In the genomic region with DNA sequence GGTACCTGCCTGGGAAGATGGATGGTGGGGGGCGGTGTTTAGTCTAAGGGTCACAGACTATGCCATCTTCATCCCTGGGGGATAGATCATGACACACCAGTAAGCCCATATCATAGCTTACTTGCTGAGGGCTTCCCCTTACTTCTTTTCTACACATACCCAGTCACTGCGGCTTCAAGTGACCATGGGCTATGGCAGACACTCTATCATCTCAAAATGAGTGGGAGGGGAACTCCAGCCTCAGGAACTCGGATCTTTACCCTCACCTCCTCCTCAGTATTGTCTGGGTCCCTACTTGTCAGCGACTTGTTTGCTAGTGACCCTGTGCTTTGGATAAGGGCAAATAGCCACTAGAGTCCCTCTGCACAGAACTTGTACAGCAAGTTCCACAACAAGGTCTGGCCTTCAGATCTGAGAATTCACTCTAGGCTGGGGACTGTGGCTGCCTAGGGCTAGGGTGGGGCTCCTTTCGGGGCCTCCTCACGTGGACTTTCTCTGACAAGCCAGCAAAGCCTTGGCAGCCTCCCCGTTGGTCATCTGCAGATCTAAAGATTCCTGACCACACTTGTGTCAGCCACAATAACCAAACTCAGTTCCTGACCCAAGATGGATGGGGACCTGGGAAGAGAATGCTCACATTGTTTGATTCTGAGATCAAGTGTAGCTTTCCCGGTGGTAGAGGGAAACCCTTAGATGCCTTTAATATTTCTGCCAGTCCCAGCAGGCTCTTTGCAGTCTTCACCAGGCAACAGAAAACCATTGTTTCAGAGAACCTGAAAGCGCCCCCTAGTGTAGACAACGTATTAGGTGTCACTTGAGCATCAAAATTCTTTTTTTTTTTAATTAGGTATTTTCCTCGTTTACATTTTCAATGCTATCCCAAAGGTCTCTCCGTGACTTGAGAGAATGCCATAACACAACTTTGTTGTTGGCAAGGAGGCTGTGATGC, we compare ENCODE assay signal across 9 mouse cellular contexts. TPM values are rescaled to one million over a fixed set of nuclear protein-coding genes. Genes with fewer than 3 reads are reported as not detected.
DNase-seq lines count a peak whose midpoint lies in the region; ATAC-seq and TF ChIP-seq lines count a peak whose summit lies in the region.
"Had no signal": no experiment of that assay in that cellular context is flagged by ENCODE, and none has a peak within 500 bp of the region (broad histone marks: within the 10 kb centered on the region; RNA-seq: fewer than 3 reads in every experiment).

No protein-coding gene starts in this region.

- intact Hi-C loops in heart, adult 2 months (cut with DNase I): no loop called here

- 56% methylated on average over 12 of the region's 12 CpGs for WGBS in heart, adult 2 months
- WGBS in heart, embryonic 10.5 days: 52% methylated on average over 12 of the region's 12 CpGs
- 42% methylated on average over 12 of the region's 12 CpGs for WGBS in intestine, embryonic 16.5 days
- 54% methylated on average over 12 of the region's 12 CpGs for WGBS in forebrain, embryonic 16.5 days

- no peaks in the 10 kb centered on the region for H3K9me3 ChIP-seq in heart, embryonic 10.5 days
- no peaks in the 10 kb centered on the region for H3K9me3 ChIP-seq in intestine, embryonic 16.5 days (ENCODE audit: control insufficient read depth, low read length)
- no peaks in the 10 kb centered on the region for H3K9me3 ChIP-seq in forebrain, embryonic 16.5 days (ENCODE audit: control insufficient read depth, low read length)
- H3K9me3 ChIP-seq: limb, embryonic 13.5 days had no signal

- no peak overlapping the region for H3K4me3 ChIP-seq in heart, adult 2 months
- H3K4me3 ChIP-seq in heart, embryonic 10.5 days: no peak overlapping the region
- no peak overlapping the region for H3K4me3 ChIP-seq in intestine, embryonic 16.5 days (ENCODE audit: low read length)
- H3K4me3 ChIP-seq in forebrain, embryonic 16.5 days (replicated peaks; ENCODE audit: low read length): no peak overlapping the region
- H3K4me3 ChIP-seq: limb, embryonic 13.5 days had no signal

- ATAC-seq in intestine, embryonic 16.5 days: peak; percentile 75
- no peak for ATAC-seq in activated CD4-positive, CD25-positive, alpha-beta regulatory T cell, adult 4 months
- no peak for ATAC-seq in forebrain, embryonic 16.5 days

- H3K4me2 ChIP-seq in intestine, embryonic 16.5 days (ENCODE audit: low read depth, low read length): no peak overlapping the region
- H3K4me2 ChIP-seq in forebrain, embryonic 16.5 days (ENCODE audit: low read length): no peak overlapping the region
- H3K4me2 ChIP-seq: limb, embryonic 13.5 days had no signal

- no peak for TF ChIP-seq EP300 in heart, adult 2 months (IDR thresholded peaks at IDR 0.05; ENCODE audit: insufficient read depth, low read depth, low read length)

- TF ChIP-seq POLR2A in heart, adult 2 months (IDR thresholded peaks at IDR 0.05; ENCODE audit: insufficient read depth, low read depth, low read length): no peak

- no peaks in the 10 kb centered on the region for H3K4me1 ChIP-seq in heart, adult 2 months (ENCODE audit: control insufficient read depth, insufficient read depth, low read length)
- peaks cover 9% of the 10 kb centered on the region; the same call in 1 of the 2 replicates for H3K4me1 ChIP-seq in heart, embryonic 10.5 days
- peaks cover 11% of the 10 kb centered on the region; the same call in 1 of the 2 replicates for H3K4me1 ChIP-seq in intestine, embryonic 16.5 days (ENCODE audit: control insufficient read depth, insufficient read depth, low read length)
- H3K4me1 ChIP-seq in forebrain, embryonic 16.5 days (replicated peaks; ENCODE audit: control insufficient read depth, insufficient read depth, low read length): peaks cover 7% of the 10 kb centered on the region

- TF ChIP-seq CTCF in heart, adult 2 months (IDR thresholded peaks at IDR 0.05): peak; percentile 28

- no peaks in the 10 kb centered on the region for H3K79me2 ChIP-seq in heart, adult 2 months (replicated peaks; ENCODE audit: control insufficient read depth, insufficient read depth, low read length)

- DNase-seq in heart, adult 2 months: no peak
- no peak for DNase-seq in heart, embryonic 10.5 days (ENCODE audit: low spot score)
- DNase-seq in R1 (ENCODE audit: low read depth, low spot score): peak; percentile 55
- peak; percentile 44 for DNase-seq in mesoderm, embryonic 11.5 days (ENCODE audit: low read depth, low spot score)
- DNase-seq in right cerebral cortex, adult 18-20 months: no peak

- H3K27ac ChIP-seq in heart, adult 2 months: no peak overlapping the region
- no peak overlapping the region for H3K27ac ChIP-seq in heart, embryonic 10.5 days
- H3K27ac ChIP-seq in intestine, embryonic 16.5 days (ENCODE audit: low read length): peak overlapping the region; percentile 63
- H3K27ac ChIP-seq in forebrain, embryonic 16.5 days (ENCODE audit: low read length): no peak overlapping the region
- H3K27ac ChIP-seq: limb, embryonic 13.5 days had no signal

- H3K27me3 ChIP-seq in heart, adult 2 months (ENCODE audit: control insufficient read depth, insufficient read depth, low read length): no peaks in the 10 kb centered on the region
- no peaks in the 10 kb centered on the region for H3K27me3 ChIP-seq in heart, embryonic 10.5 days (ENCODE audit: insufficient read depth, poor library complexity, severe bottlenecking)
- H3K27me3 ChIP-seq in intestine, embryonic 16.5 days (replicated peaks; ENCODE audit: control insufficient read depth, insufficient read depth, low read length): no peaks in the 10 kb centered on the region
- no peaks in the 10 kb centered on the region for H3K27me3 ChIP-seq in forebrain, embryonic 16.5 days (replicated peaks; ENCODE audit: control insufficient read depth, insufficient read depth, low read length)
- H3K27me3 ChIP-seq: limb, embryonic 13.5 days had no signal

- no peaks in the 10 kb centered on the region for H3K36me3 ChIP-seq in heart, adult 2 months (ENCODE audit: control insufficient read depth, insufficient read depth, low read length)
- H3K36me3 ChIP-seq in heart, embryonic 10.5 days: no peaks in the 10 kb centered on the region
- no peaks in the 10 kb centered on the region for H3K36me3 ChIP-seq in intestine, embryonic 16.5 days (ENCODE audit: control insufficient read depth, insufficient read depth, low read length)
- H3K36me3 ChIP-seq in forebrain, embryonic 16.5 days (ENCODE audit: control insufficient read depth, insufficient read depth): no peaks in the 10 kb centered on the region
- H3K36me3 ChIP-seq: limb, embryonic 13.5 days had no signal

- H3K9ac ChIP-seq in heart, adult 2 months (ENCODE audit: low read depth, low read length): no peak overlapping the region
- no peak overlapping the region for H3K9ac ChIP-seq in intestine, embryonic 16.5 days (ENCODE audit: low read depth, low read length)
- no peak overlapping the region for H3K9ac ChIP-seq in forebrain, embryonic 16.5 days (replicated peaks; ENCODE audit: low read depth, low read length)
- H3K9ac ChIP-seq: limb, embryonic 13.5 days had no signal

RNA-seq across cellular contexts. Expression of gene Epb41l4b, which starts 24.0 kb away (rescaled TPM):
- total RNA-seq in heart, adult 2 months (2021): 1 to 10 TPM; 2.6 to 3.0 TPM
- polyA plus RNA-seq in heart, adult 2 months (2012; rRNA removed): 1.9 and 2.3 TPM in 2 replicates
- polyA plus RNA-seq in heart, embryonic 10.5 days (2016; fragmentation: Nextera tagmentation; extraction: Ambion mirVana): 0.34 and 1.6 TPM in 2 replicates
- 13.9 and 16.6 TPM in 2 replicates for polyA plus RNA-seq in intestine, embryonic 16.5 days (2015; fragmentation: Nextera tagmentation; extraction: Ambion mirVana)
- not detected for polyA plus RNA-seq in activated CD4-positive, CD25-positive, alpha-beta regulatory T cell, adult 4 months (2017; shearing (Covaris generic))
- polyA plus RNA-seq in forebrain, embryonic 16.5 days (2015; fragmentation: Nextera tagmentation; extraction: Ambion mirVana): 0.67 and 1.2 TPM in 2 replicates

Comparison
In these comparisons a context has a peak if more than half of its experiments do, and no peak if none do; other contexts are left out.
1. DNase-seq: peak in R1 (single experiment) and mesoderm, embryonic 11.5 days (single experiment); none in heart, adult 2 months (0 of 2), heart, embryonic 10.5 days (single experiment) and right cerebral cortex, adult 18-20 months (single experiment).